Mouse (Mus musculus): ENCODE data around the gene Ccpg1os. TPM values are rescaled to one million over a fixed set of nuclear protein-coding genes. Genes with fewer than 3 reads are reported as not detected.

Ccpg1os gene
- polyA plus RNA-seq (2017; shearing (Covaris generic)) = 7.0 TPM

DNA sequence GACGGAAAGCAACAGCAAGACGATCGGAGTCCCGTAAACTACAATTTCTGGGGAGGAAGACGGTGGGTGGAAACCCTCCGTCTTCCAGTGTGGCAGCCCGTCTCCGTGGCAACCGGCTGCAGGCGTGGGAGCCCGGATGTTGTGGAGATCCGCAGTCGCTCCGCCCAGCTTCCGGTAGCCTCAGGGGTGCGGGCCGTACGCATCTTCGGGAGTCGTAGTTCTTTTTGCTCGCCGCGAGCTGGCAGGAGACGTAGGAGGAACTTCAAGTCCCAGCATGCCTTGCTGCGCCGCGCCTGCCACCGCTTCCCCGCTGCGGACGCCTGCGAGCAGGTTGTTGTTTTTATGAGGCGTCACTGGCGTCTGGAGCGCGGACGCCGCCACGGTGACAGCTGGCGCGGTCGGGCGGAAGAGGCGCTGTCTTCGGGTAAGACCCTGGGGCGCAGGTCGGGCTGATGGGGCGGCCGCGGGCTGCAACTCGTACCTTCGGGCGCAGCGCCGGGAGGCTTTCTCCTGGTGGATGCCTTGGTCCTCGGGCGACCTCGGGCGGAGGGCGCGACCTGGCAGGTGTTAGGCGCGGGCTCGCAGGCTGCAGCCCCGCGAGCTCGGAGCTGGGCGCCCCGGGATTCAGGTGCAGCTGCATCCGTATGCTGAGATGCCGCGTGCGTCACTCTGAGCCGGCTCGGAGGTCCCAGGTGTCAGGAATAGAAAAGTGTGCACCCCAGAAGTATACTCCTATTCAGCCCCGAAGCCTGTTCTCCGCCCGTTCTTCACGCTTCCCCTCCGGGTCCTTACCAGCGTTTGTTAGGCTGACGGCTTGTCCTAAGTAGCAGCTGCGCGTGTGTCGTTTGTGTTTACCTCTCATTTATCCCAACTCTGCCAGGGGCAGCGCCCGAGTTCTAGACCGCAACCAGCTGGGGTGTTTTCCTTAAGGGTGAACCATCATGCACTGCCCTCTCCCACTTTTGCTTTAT lies at the start of gene Ccpg1os, which contains the start of gene Ccpg1:
Ccpg1os (minus strand) TSS at position 133 of the 971 bp plus-strand sequence.
Ccpg1 (plus strand) TSS at position 180 of the 971 bp plus-strand sequence.

GRCm38 (mm10) chr9:72958521-72959450 lies 26.4 kb downstream of the Ccpg1os start, which contains the start of the genes Dyx1c1 and Gm44503:
Gene Dyx1c1, plus strand, starts transcription at chr9:72958785.
Gene Gm44503, plus strand, starts transcription at chr9:72958852.

Other genes with a start within 250 kb of the Ccpg1os start
- 0.12 TPM for gene Prtg, start 178.5 kb downstream of the Ccpg1os start, polyA plus RNA-seq (2017; shearing (Covaris generic))
- not detected for gene Pygo1, start 59.7 kb downstream of the Ccpg1os start, polyA plus RNA-seq (2017; shearing (Covaris generic))
- 3.9 TPM for gene Dyx1c1, start 26.6 kb downstream of the Ccpg1os start, polyA plus RNA-seq (2017; shearing (Covaris generic))
- not detected for gene Gm44503, start 26.5 kb downstream of the Ccpg1os start, polyA plus RNA-seq (2017; shearing (Covaris generic))
- 92.9 TPM for gene Ccpg1, start within 50 bp of the Ccpg1os start, polyA plus RNA-seq (2017; shearing (Covaris generic))
- 28.3 TPM for gene Pigb, start 55.0 kb upstream of the Ccpg1os start, polyA plus RNA-seq (2017; shearing (Covaris generic))
- gene Rab27a, start 59.5 kb upstream of the Ccpg1os start, polyA plus RNA-seq (2017; shearing (Covaris generic)) = 47.5 TPM
- 0.48 TPM for gene Khdc3, start 116.5 kb upstream of the Ccpg1os start, polyA plus RNA-seq (2017; shearing (Covaris generic))
- gene Gm20509, start 117.1 kb upstream of the Ccpg1os start, polyA plus RNA-seq (2017; shearing (Covaris generic)) = not detected
- 69.4 TPM for gene Rsl24d1, start 128.0 kb upstream of the Ccpg1os start, polyA plus RNA-seq (2017; shearing (Covaris generic))